Mouse (Mus musculus): ENCODE results near the gene Rnaset2b. TPM values are rescaled to one million over a fixed set of nuclear protein-coding genes. Genes with fewer than 3 reads are reported as not detected.
A peak's percentile ranks its signal among the peaks of the same experiment; 100 is the strongest.
"Not testable (repeated sequence)": the region's sequence is repeated elsewhere in the genome, so short reads cannot be mapped to it uniquely, and the experiment has no call there.

Gene Rnaset2b
- polyA plus RNA-seq, 1 experiment from 2014 or later, result 185 TPM

- not testable (repeated sequence) for H3K9ac ChIP-seq; H3K4me2 ChIP-seq (replicated peaks); H3K27ac ChIP-seq; H3K9me3 ChIP-seq; H3K4me1 ChIP-seq; H3K36me3 ChIP-seq; ATAC-seq (ENCODE audit: low FRiP score, low read depth); H3K27me3 ChIP-seq; H3K4me3 ChIP-seq
- WGBS, result 68% methylated on average over 4 of the region's 4 CpGs
These were observed 7.5 kb upstream of the Rnaset2b start for GRCm38 (mm10) chr17:6962936-6963335.

- not testable (repeated sequence) for H3K27ac ChIP-seq; H3K4me3 ChIP-seq; H3K4me1 ChIP-seq; H3K9me3 ChIP-seq; H3K36me3 ChIP-seq; H3K4me2 ChIP-seq (replicated peaks); H3K9ac ChIP-seq; H3K27me3 ChIP-seq; ATAC-seq (ENCODE audit: low FRiP score, low read depth)
- 9% methylated on average over 6 of the region's 6 CpGs for WGBS
These were observed 5.1 kb upstream of the Rnaset2b start for GRCm38 (mm10) chr17:6965364-6965763.

GRCm38 (mm10) chr17:6967673-6968072, 2.8 kb upstream of the Rnaset2b start:
- not testable (repeated sequence) for H3K27me3 ChIP-seq; H3K4me1 ChIP-seq; H3K27ac ChIP-seq; H3K9me3 ChIP-seq; H3K4me3 ChIP-seq; ATAC-seq (ENCODE audit: low FRiP score, low read depth); H3K36me3 ChIP-seq; H3K9ac ChIP-seq; H3K4me2 ChIP-seq (replicated peaks)
- no CpG with 5 or more reads among the region's 1 CpGs for WGBS

- WGBS, result 70% methylated on average over 8 of the region's 8 CpGs
- not testable (repeated sequence) for H3K27ac ChIP-seq; H3K4me1 ChIP-seq; H3K27me3 ChIP-seq; H3K36me3 ChIP-seq; H3K9me3 ChIP-seq; H3K4me3 ChIP-seq; H3K4me2 ChIP-seq (replicated peaks); ATAC-seq (ENCODE audit: low FRiP score, low read depth); H3K9ac ChIP-seq
These were observed 804 bp downstream of the Rnaset2b start for GRCm38 (mm10) chr17:6971238-6971637.

GRCm38 (mm10) chr17:6972836-6973396, 2.5 kb downstream of the Rnaset2b start:
- H3K9ac ChIP-seq; H3K36me3 ChIP-seq; ATAC-seq (ENCODE audit: low FRiP score, low read depth); H3K4me2 ChIP-seq (replicated peaks); H3K9me3 ChIP-seq; H3K27ac ChIP-seq; H3K27me3 ChIP-seq; H3K4me3 ChIP-seq; H3K4me1 ChIP-seq: not testable (repeated sequence)
- 66% methylated on average over 4 of the region's 4 CpGs for WGBS

- 66% methylated on average over 3 of the region's 3 CpGs for WGBS
These were observed 4.6 kb downstream of the Rnaset2b start for GRCm38 (mm10) chr17:6974985-6975384.

GRCm38 (mm10) chr17:6978287-6979248, 8.1 kb downstream of the Rnaset2b start, which contains the start of gene Gm49721:
Gm49721 (plus strand) TSS chr17:6978904.
- peak within 1 kb of the TSS; percentile 61 for H3K4me2 ChIP-seq (replicated peaks)

More at GRCm38 (mm10) chr17:6974985-6975384, 4.6 kb downstream of the Rnaset2b start:
- H3K4me2 ChIP-seq (replicated peaks); H3K27ac ChIP-seq; H3K9ac ChIP-seq; H3K27me3 ChIP-seq; H3K4me1 ChIP-seq; H3K4me3 ChIP-seq; H3K36me3 ChIP-seq; ATAC-seq (ENCODE audit: low FRiP score, low read depth); H3K9me3 ChIP-seq: not testable (repeated sequence)

GRCm38 (mm10) chr17:6979380-6979779, 8.9 kb downstream of the Rnaset2b start:
- peak overlapping the region; percentile 61 for H3K4me2 ChIP-seq (replicated peaks)
- ATAC-seq (ENCODE audit: low FRiP score, low read depth); H3K36me3 ChIP-seq; H3K27me3 ChIP-seq; H3K4me1 ChIP-seq; H3K27ac ChIP-seq; H3K9me3 ChIP-seq: not testable (repeated sequence)
- WGBS, result 22% methylated on average over 5 of the region's 5 CpGs
- peak overlapping the region; percentile 54 for H3K4me3 ChIP-seq
- H3K9ac ChIP-seq, result peak overlapping the region; percentile 76

More at GRCm38 (mm10) chr17:6978287-6979248, 8.1 kb downstream of the Rnaset2b start, which contains the start of gene Gm49721:
- H3K9me3 ChIP-seq, H3K27ac ChIP-seq, H3K36me3 ChIP-seq, H3K4me1 ChIP-seq, H3K27me3 ChIP-seq: not testable (repeated sequence)
- Histone ChIP-seq H3K9ac (peak within 1 kb of the TSS; percentile 76), H3K4me3 (peak within 1 kb of the TSS; percentile 54)
- 2% methylated on average over 43 of the region's 68 CpGs for WGBS
- ATAC-seq (ENCODE audit: low FRiP score, low read depth), result peak; percentile 97

- H3K4me2 ChIP-seq (replicated peaks); H3K27ac ChIP-seq; H3K4me3 ChIP-seq; H3K4me1 ChIP-seq; ATAC-seq (ENCODE audit: low FRiP score, low read depth); H3K27me3 ChIP-seq; H3K36me3 ChIP-seq; H3K9ac ChIP-seq; H3K9me3 ChIP-seq: not testable (repeated sequence)
- WGBS, result 86% methylated on average over 5 of the region's 8 CpGs
These were observed 9.7 kb downstream of the Rnaset2b start for GRCm38 (mm10) chr17:6980144-6980543.

GRCm38 (mm10) chr17:6986118-6986517, 15.7 kb downstream of the Rnaset2b start:
- 95% methylated on average over 1 of the region's 1 CpGs for WGBS
- not testable (repeated sequence) for H3K36me3 ChIP-seq; H3K9ac ChIP-seq; ATAC-seq (ENCODE audit: low FRiP score, low read depth); H3K27me3 ChIP-seq; H3K27ac ChIP-seq; H3K9me3 ChIP-seq; H3K4me2 ChIP-seq (replicated peaks); H3K4me1 ChIP-seq; H3K4me3 ChIP-seq

- not testable (repeated sequence) for H3K4me3 ChIP-seq; H3K36me3 ChIP-seq; H3K4me2 ChIP-seq (replicated peaks); ATAC-seq (ENCODE audit: low FRiP score, low read depth); H3K27me3 ChIP-seq; H3K9ac ChIP-seq; H3K27ac ChIP-seq; H3K9me3 ChIP-seq; H3K4me1 ChIP-seq
- no CpG with 5 or more reads among the region's 6 CpGs for WGBS
These were observed 25.1 kb downstream of the Rnaset2b start for GRCm38 (mm10) chr17:6995504-6995903.

GRCm38 (mm10) chr17:6996826-6997225, 26.4 kb downstream of the Rnaset2b start:
- not testable (repeated sequence) for H3K9ac ChIP-seq; H3K4me3 ChIP-seq; H3K27me3 ChIP-seq; H3K36me3 ChIP-seq; H3K4me1 ChIP-seq; H3K4me2 ChIP-seq (replicated peaks); H3K27ac ChIP-seq; H3K9me3 ChIP-seq; ATAC-seq (ENCODE audit: low FRiP score, low read depth)
- 81% methylated on average over 8 of the region's 8 CpGs for WGBS

Measured in limb, embryonic 13.5 days (tissue).